Mouse (Mus musculus) urinary bladder, postnatal 14 days (tissue): ENCODE results near the gene Slc25a18.
"Not testable (repeated sequence)": the region's sequence is repeated elsewhere in the genome, so short reads cannot be mapped to it uniquely, and the experiment has no call there.

Experiments
- DNase-seq: peaks from one replicate; pipeline ENCODE4 v3.0.0; 2021; ENCODE audit warnings: low spot score

Gene Slc25a18

GRCm38 (mm10) chr6:120798019-120798418 lies 24.6 kb downstream of the Slc25a18 start:
- DNase-seq, result peak; percentile 53

GRCm38 (mm10) chr6:120798905-120799304 lies 25.5 kb downstream of the Slc25a18 start:
- DNase-seq, result no peak

- DNase-seq, result no peak
Measured at GRCm38 (mm10) chr6:120799581-120800041, 26.2 kb downstream of the Slc25a18 start.

- no peak for DNase-seq
Measured at GRCm38 (mm10) chr6:120806999-120807737, 33.8 kb downstream of the Slc25a18 start.

GRCm38 (mm10) chr6:120807738-120808081 lies 34.3 kb downstream of the Slc25a18 start:
- no peak for DNase-seq

GRCm38 (mm10) chr6:120811999-120812398 lies 38.6 kb downstream of the Slc25a18 start:
- not testable (repeated sequence) for DNase-seq

GRCm38 (mm10) chr6:120819294-120819693 lies 45.9 kb downstream of the Slc25a18 start:
- no peak for DNase-seq

- no peak for DNase-seq
Measured at GRCm38 (mm10) chr6:120820144-120820543, 46.8 kb downstream of the Slc25a18 start.

- no peak for DNase-seq
Measured at GRCm38 (mm10) chr6:120820941-120821340, 47.6 kb downstream of the Slc25a18 start.

- DNase-seq, result no peak
Measured at GRCm38 (mm10) chr6:120821715-120822114, 48.3 kb downstream of the Slc25a18 start.

- peak; percentile 92 for DNase-seq
Measured at GRCm38 (mm10) chr6:120822307-120822928, 49.0 kb downstream of the Slc25a18 start, which contains the start of gene Atp6v1e1. Gene Atp6v1e1 (minus strand): TSS chr6:120822793.

GRCm38 (mm10) chr6:120822937-120823614 lies 49.7 kb downstream of the Slc25a18 start:
- DNase-seq, result no peak

- no peak for DNase-seq
Measured at GRCm38 (mm10) chr6:120830056-120830455, 56.7 kb downstream of the Slc25a18 start.

GRCm38 (mm10) chr6:120830866-120831608 lies 57.7 kb downstream of the Slc25a18 start:
- DNase-seq, result no peak

GRCm38 (mm10) chr6:120832097-120832496 lies 58.7 kb downstream of the Slc25a18 start:
- peak; percentile 32 for DNase-seq

GRCm38 (mm10) chr6:120834766-120835321 lies 61.5 kb downstream of the Slc25a18 start:
- no peak for DNase-seq

GRCm38 (mm10) chr6:120835474-120836374 lies 62.3 kb downstream of the Slc25a18 start, which contains the start of gene Bcl2l13:
Gene Bcl2l13 (plus strand): TSS chr6:120836212.
- DNase-seq, result peak; percentile 96

- DNase-seq, result peak; percentile 38
Measured at GRCm38 (mm10) chr6:120836389-120837151, 63.2 kb downstream of the Slc25a18 start.

GRCm38 (mm10) chr6:120837152-120837530 lies 63.8 kb downstream of the Slc25a18 start:
- DNase-seq, result no peak

GRCm38 (mm10) chr6:120840258-120840657 lies 66.9 kb downstream of the Slc25a18 start:
- DNase-seq, result no peak
